In genomic region chr8:115350707-115351106, GRCm38 (mm10) we compare ENCODE assay signal across 24 mouse cellular contexts.
"Had no signal": no experiment of that assay in that cellular context is flagged by ENCODE, and none has a peak within 500 bp of the region (broad histone marks: within the 10 kb centered on the region; RNA-seq: fewer than 3 reads in every experiment).

No protein-coding gene starts in this region.

- H3K27ac ChIP-seq: heart, adult 2 months; heart, embryonic 13.5 days; heart, embryonic 15.5 days; hindbrain, embryonic 13.5 days; hindbrain, embryonic 15.5 days; hindbrain, postnatal 0 days; kidney, embryonic 15.5 days; kidney, postnatal 0 days; limb, embryonic 10.5 days; limb, embryonic 12.5 days; liver, embryonic 13.5 days; liver, embryonic 15.5 days had no signal

- H3K9me3 ChIP-seq: heart, embryonic 15.5 days; hindbrain, embryonic 15.5 days; kidney, embryonic 15.5 days; limb, embryonic 10.5 days; liver, embryonic 13.5 days; liver, embryonic 15.5 days had no signal

- H3K27me3 ChIP-seq: heart, embryonic 15.5 days; hindbrain, embryonic 13.5 days; hindbrain, embryonic 15.5 days; kidney, embryonic 15.5 days; limb, embryonic 12.5 days; liver, embryonic 13.5 days; liver, embryonic 15.5 days had no signal

- H3K9ac ChIP-seq: heart, embryonic 13.5 days; heart, embryonic 15.5 days; hindbrain, embryonic 13.5 days; hindbrain, embryonic 15.5 days; kidney, embryonic 15.5 days; limb, embryonic 12.5 days; liver, embryonic 13.5 days; liver, embryonic 15.5 days had no signal

- ATAC-seq: hindbrain, postnatal 0 days; intestine, embryonic 16.5 days had no signal

- DNase-seq: gastrocnemius, postnatal 14 days; gastrocnemius, postnatal 36 days; heart, adult 11 months; kidney, adult 11 months; kidney, adult 9 months; kidney, postnatal 36 days; layer of hippocampus, adult 9-11 months; layer of hippocampus, postnatal 36 days; liver; liver, embryonic 13.5 days had no signal

- H3K4me3 ChIP-seq: heart, adult 2 months; heart, embryonic 13.5 days; heart, embryonic 15.5 days; hindbrain, embryonic 13.5 days; hindbrain, embryonic 15.5 days; kidney, embryonic 15.5 days; limb, embryonic 10.5 days; limb, embryonic 12.5 days; liver, embryonic 13.5 days; liver, embryonic 15.5 days had no signal

- H3K4me2 ChIP-seq: heart, embryonic 11.5 days; heart, embryonic 13.5 days; heart, embryonic 15.5 days; hindbrain, embryonic 13.5 days; hindbrain, embryonic 15.5 days; kidney, embryonic 15.5 days; limb, embryonic 12.5 days; liver, embryonic 11.5 days; liver, embryonic 13.5 days; liver, embryonic 15.5 days had no signal

- H3K4me1 ChIP-seq: heart, embryonic 13.5 days; heart, embryonic 15.5 days; kidney, embryonic 15.5 days; limb, embryonic 10.5 days; liver, embryonic 13.5 days; liver, embryonic 15.5 days had no signal

- H3K36me3 ChIP-seq: heart, embryonic 13.5 days; heart, embryonic 15.5 days; hindbrain, embryonic 13.5 days; hindbrain, embryonic 15.5 days; kidney, embryonic 15.5 days; limb, embryonic 10.5 days; limb, embryonic 12.5 days; liver, embryonic 13.5 days; liver, embryonic 15.5 days had no signal
